Mouse (Mus musculus): Measurements from ENCODE around the gene Ccdc18. TPM values are rescaled to one million over a fixed set of nuclear protein-coding genes. Genes with fewer than 3 reads are reported as not detected.
A peak's percentile ranks its signal among the peaks of the same experiment; 100 is the strongest.

Ccdc18 gene
- total and polyA plus RNA-seq, 3 experiments = 2.3 to 3.0 TPM; not detected in 1

GRCm38 (mm10) chr5:108120221-108120900 lies 12.3 kb upstream of the Ccdc18 start:
- H3K4me3 ChIP-seq (ENCODE audit: control insufficient read depth in 1 of 2, insufficient read depth in 1 of 2, low read depth in 2 of 2, low read length in 2 of 2) = no peak overlapping the region
- H3K27me3 ChIP-seq (ENCODE audit: control insufficient read depth in 1 of 2, insufficient read depth in 2 of 2, low read length in 2 of 2) = no peaks in the 10 kb centered on the region
- H3K36me3 ChIP-seq (ENCODE audit: control insufficient read depth in 1 of 2, insufficient read depth in 2 of 2, low read length in 2 of 2) = peaks cover 0 to 9% of the 10 kb centered on the region in 2 experiments; a peak in 2 of 4 replicates
- no peak overlapping the region for H3K27ac ChIP-seq (ENCODE audit: control insufficient read depth, low read depth, low read length)
- TF ChIP-seq RAD21 (IDR thresholded peaks at IDR 0.05; ENCODE audit: low read depth, low read length) = peak; percentile 13
- TF ChIP-seq ZNF384 (IDR thresholded peaks at IDR 0.05; ENCODE audit: low read depth, low read length) = no peak
- TF ChIP-seq ETS1 (IDR thresholded peaks at IDR 0.05; ENCODE audit: low read depth, low read length) = no peak
- TF ChIP-seq MXI1 (IDR thresholded peaks at IDR 0.05; ENCODE audit: low read depth, low read length) = no peak
- peak in 1 of 3 experiments; percentile 19; a peak in 2 of 6 replicates for TF ChIP-seq CTCF (IDR thresholded peaks at IDR 0.05 in 2 of 3, conservative IDR thresholded peaks at IDR 0.05 in 1 of 3; ENCODE audit: control insufficient read depth in 1 of 3, insufficient read depth in 1 of 3, low read depth in 2 of 3, low read length in 3 of 3, poor library complexity in 1 of 3, severe bottlenecking in 1 of 3)
- no peak overlapping the region for H3K9ac ChIP-seq (ENCODE audit: control insufficient read depth, low read depth, low read length, poor library complexity, severe bottlenecking)
- H3K9me3 ChIP-seq (replicated peaks; ENCODE audit: insufficient read depth, low read length) = no peaks in the 10 kb centered on the region
- H3K4me1 ChIP-seq (ENCODE audit: control insufficient read depth in 1 of 2, insufficient read depth in 2 of 2, low read length in 2 of 2) = no peaks in the 10 kb centered on the region
- peak; percentile 49 for DNase-seq (ENCODE audit: low read depth, low spot score)
- no peaks in the 10 kb centered on the region for H3K79me2 ChIP-seq (ENCODE audit: control insufficient read depth, insufficient read depth, low read length, poor library complexity)

GRCm38 (mm10) chr5:108131849-108132440 lies 730 bp upstream of the Ccdc18 start:
- H3K4me3 ChIP-seq (ENCODE audit: control insufficient read depth in 1 of 2, insufficient read depth in 1 of 2, low read depth in 2 of 2, low read length in 2 of 2) = peak overlapping the region; percentile 64 to 84
- peak; percentile 88 for DNase-seq (ENCODE audit: low read depth, low spot score)
- H3K27ac ChIP-seq (ENCODE audit: control insufficient read depth, low read depth, low read length) = peak overlapping the region; percentile 73
- H3K4me1 ChIP-seq (ENCODE audit: control insufficient read depth in 1 of 2, insufficient read depth in 2 of 2, low read length in 2 of 2) = peaks cover 5 to 9% of the 10 kb centered on the region in 2 experiments; a peak in 3 of 4 replicates
- peaks cover 1 to 14% of the 10 kb centered on the region in 2 experiments; a peak in 2 of 4 replicates for H3K36me3 ChIP-seq (ENCODE audit: control insufficient read depth in 1 of 2, insufficient read depth in 2 of 2, low read length in 2 of 2)
- no peaks in the 10 kb centered on the region for H3K27me3 ChIP-seq (ENCODE audit: control insufficient read depth in 1 of 2, insufficient read depth in 2 of 2, low read length in 2 of 2)
- no peaks in the 10 kb centered on the region for H3K9me3 ChIP-seq (replicated peaks; ENCODE audit: insufficient read depth, low read length)
- H3K9ac ChIP-seq (ENCODE audit: control insufficient read depth, low read depth, low read length, poor library complexity, severe bottlenecking) = peak overlapping the region; percentile 80
- peaks cover 17% of the 10 kb centered on the region for H3K79me2 ChIP-seq (ENCODE audit: control insufficient read depth, insufficient read depth, low read length, poor library complexity)
- TF ChIP-seq JUND (IDR thresholded peaks at IDR 0.05; ENCODE audit: low read depth, low read length) (no peak), NRF1 (IDR thresholded peaks at IDR 0.05; ENCODE audit: insufficient read depth, low read depth, low read length, poor library complexity, severe bottlenecking) (0 out of 2 replicates have a peak, but pooled peaks have one; percentile 11), EP300 (IDR thresholded peaks at IDR 0.05; ENCODE audit: low read depth in 1 of 2, low read length in 2 of 2) (no peak), MEF2A (IDR thresholded peaks at IDR 0.05; ENCODE audit: extremely low read depth, insufficient replicate concordance, low read depth, low read length, poor library complexity, severe bottlenecking) (no peak), RCOR1 (IDR thresholded peaks at IDR 0.05; ENCODE audit: low read depth, low read length) (no peak), MXI1 (IDR thresholded peaks at IDR 0.05; ENCODE audit: low read depth, low read length) (peak; percentile 48; the same call in 1 of the 2 replicates), UBTF (IDR thresholded peaks at IDR 0.05; ENCODE audit: borderline replicate concordance, insufficient read depth, low read depth, low read length) (no peak), POLR2AphosphoS5 (IDR thresholded peaks at IDR 0.05; ENCODE audit: borderline replicate concordance, low read depth, low read length) (no peak), USF1 (IDR thresholded peaks at IDR 0.05; ENCODE audit: low read depth, low read length) (no peak), BHLHE40 (IDR thresholded peaks at IDR 0.05; ENCODE audit: borderline replicate concordance, low read depth, low read length) (no peak), KAT2A (conservative IDR thresholded peaks at IDR 0.05; ENCODE audit: low read depth, low read length) (no peak), ZKSCAN1 (IDR thresholded peaks at IDR 0.05; ENCODE audit: low read depth, low read length) (no peak), TCF12 (IDR thresholded peaks at IDR 0.05; ENCODE audit: low read depth, low read length) (no peak), CHD1 (IDR thresholded peaks at IDR 0.05; ENCODE audit: low read depth, low read length) (no peak), ZC3H11A (IDR thresholded peaks at IDR 0.05; ENCODE audit: low read depth, low read length) (no peak), SMC3 (IDR thresholded peaks at IDR 0.05; ENCODE audit: low read depth, low read length) (no peak), MAFK (IDR thresholded peaks at IDR 0.05; ENCODE audit: borderline replicate concordance, low read depth, low read length) (no peak), RAD21 (IDR thresholded peaks at IDR 0.05; ENCODE audit: low read depth, low read length) (no peak), CHD2 (IDR thresholded peaks at IDR 0.05; ENCODE audit: low read length) (no peak), MAZ (IDR thresholded peaks at IDR 0.05; ENCODE audit: low read depth, low read length) (no peak), TBP (IDR thresholded peaks at IDR 0.05; ENCODE audit: low read depth, low read length) (peak; percentile 36; the same call in 1 of the 2 replicates), ELF1 (IDR thresholded peaks at IDR 0.05; ENCODE audit: low read depth, low read length) (no peak), POLR2AphosphoS2 (IDR thresholded peaks at IDR 0.05; ENCODE audit: low read length) (no peak), TAL1 (IDR thresholded peaks at IDR 0.05; ENCODE audit: low read length) (no peak), MYB (IDR thresholded peaks at IDR 0.05; ENCODE audit: low read depth, low read length) (no peak), E2F4 (IDR thresholded peaks at IDR 0.05; ENCODE audit: borderline replicate concordance, low read depth, low read length) (no peak), ZNF384 (IDR thresholded peaks at IDR 0.05; ENCODE audit: low read depth, low read length) (no peak)

All from MEL (cell line).